Mouse (Mus musculus): ENCODE measurements around the gene 4930442H23Rik. TPM values are rescaled to one million over a fixed set of nuclear protein-coding genes. Genes with fewer than 3 reads are reported as not detected.

Gene 4930442H23Rik
- polyA plus RNA-seq, 1 experiment from 2014 or later, result not detected

DNA sequence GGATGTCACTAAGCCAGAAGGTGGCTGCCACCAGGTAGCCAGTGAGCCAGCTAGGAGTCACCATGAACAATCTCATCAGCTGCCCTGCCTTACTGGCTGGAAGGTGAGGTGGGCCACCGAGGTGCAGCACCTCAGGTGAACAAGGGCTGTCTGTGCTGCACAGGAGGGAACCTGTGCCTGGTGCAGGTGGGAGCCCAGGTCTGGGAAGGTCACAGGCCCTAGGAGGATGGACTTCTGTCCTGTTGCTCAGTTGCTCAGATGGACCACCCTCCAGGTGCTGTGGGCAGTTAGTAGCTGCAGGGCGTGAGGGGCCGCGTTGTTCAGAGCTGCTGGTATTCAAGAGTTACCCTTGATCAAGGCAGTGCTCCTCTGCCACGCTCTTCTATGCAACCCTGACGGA is 33.2 kb upstream of the 4930442H23Rik start:
- WGBS, result 89% methylated on average over 6 of the region's 6 CpGs

DNA sequence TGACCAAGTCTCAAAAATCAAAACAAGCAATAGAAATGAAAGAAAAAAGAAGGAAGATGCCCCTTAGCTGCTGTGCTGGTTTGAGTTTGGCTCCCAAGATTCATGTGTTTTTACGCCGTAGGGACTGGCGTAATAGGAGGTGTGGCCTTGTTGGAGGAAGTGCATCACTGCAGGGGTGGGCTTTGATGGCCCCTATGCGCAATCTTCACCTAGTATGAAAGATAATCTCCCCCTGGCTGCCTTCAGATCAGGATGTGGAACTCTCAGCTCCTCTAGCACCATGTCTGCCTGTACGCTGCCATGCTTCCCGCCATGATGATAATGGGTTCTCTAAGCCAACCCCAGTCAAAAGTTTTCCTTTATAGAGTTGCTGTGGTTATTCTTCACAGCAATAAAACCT is 32.6 kb upstream of the 4930442H23Rik start:
- no peak overlapping the region for H3K9ac ChIP-seq (replicated peaks)
- 83% methylated on average over 6 of the region's 6 CpGs for WGBS
- no peak for ATAC-seq (ENCODE audit: insufficient number of reproducible peaks, insufficient read depth, low FRiP score, low TSS enrichment, low read depth)
- no peak overlapping the region for H3K4me3 ChIP-seq (replicated peaks)
- H3K27me3 ChIP-seq, result peaks cover 13% of the 10 kb centered on the region
- H3K9me3 ChIP-seq, result no peaks in the 10 kb centered on the region; the same call in 1 of the 2 replicates
- no peak overlapping the region for H3K27ac ChIP-seq
- H3K4me1 ChIP-seq (replicated peaks), result no peaks in the 10 kb centered on the region
- H3K36me3 ChIP-seq, result no peaks in the 10 kb centered on the region
- no peak overlapping the region for H3K4me2 ChIP-seq

More for the DNA sequence above, 33.2 kb upstream of the 4930442H23Rik start:
- H3K4me2 ChIP-seq, result no peak overlapping the region
- H3K36me3 ChIP-seq, result no peaks in the 10 kb centered on the region
- no peak for ATAC-seq (ENCODE audit: insufficient number of reproducible peaks, insufficient read depth, low FRiP score, low TSS enrichment, low read depth)
- H3K27me3 ChIP-seq, result peaks cover 13% of the 10 kb centered on the region
- H3K27ac ChIP-seq, result no peak overlapping the region
- H3K4me1 ChIP-seq (replicated peaks), result no peaks in the 10 kb centered on the region
- no peaks in the 10 kb centered on the region; the same call in 1 of the 2 replicates for H3K9me3 ChIP-seq
- H3K4me3 ChIP-seq (replicated peaks), result no peak overlapping the region
- H3K9ac ChIP-seq (replicated peaks), result no peak overlapping the region

DNA sequence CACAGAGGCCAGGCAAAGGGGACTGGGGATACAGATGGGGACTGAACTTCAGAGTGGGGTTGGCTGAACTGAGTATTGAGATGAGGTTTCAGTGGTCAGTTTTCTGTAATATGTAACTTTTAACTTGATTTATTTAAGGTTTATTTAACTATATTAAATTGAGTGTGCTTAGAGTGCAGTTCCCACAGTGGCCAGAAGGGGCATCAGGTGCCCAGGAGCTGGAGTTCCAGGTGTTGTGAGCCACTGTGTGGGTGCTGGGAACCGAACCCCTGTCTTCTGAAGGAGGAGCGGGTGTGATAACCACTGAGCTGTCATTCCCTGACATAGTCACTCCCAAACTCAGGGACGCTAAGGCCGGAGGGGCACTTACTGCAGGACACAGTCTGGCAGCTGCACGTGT is 26.5 kb upstream of the 4930442H23Rik start:
- H3K4me1 ChIP-seq (replicated peaks), result no peaks in the 10 kb centered on the region
- ATAC-seq (ENCODE audit: insufficient number of reproducible peaks, insufficient read depth, low FRiP score, low TSS enrichment, low read depth), result no peak
- H3K4me2 ChIP-seq, result no peak overlapping the region
- no peak overlapping the region for H3K9ac ChIP-seq (replicated peaks)
- no peaks in the 10 kb centered on the region for H3K36me3 ChIP-seq
- H3K9me3 ChIP-seq, result peaks cover 5% of the 10 kb centered on the region
- H3K27me3 ChIP-seq, result 0 out of 2 replicates have a peak, but pooled peaks cover 2% of the 10 kb centered on the region
- H3K4me3 ChIP-seq (replicated peaks), result no peak overlapping the region
- 94% methylated on average over 5 of the region's 5 CpGs for WGBS
- no peak overlapping the region for H3K27ac ChIP-seq

DNA sequence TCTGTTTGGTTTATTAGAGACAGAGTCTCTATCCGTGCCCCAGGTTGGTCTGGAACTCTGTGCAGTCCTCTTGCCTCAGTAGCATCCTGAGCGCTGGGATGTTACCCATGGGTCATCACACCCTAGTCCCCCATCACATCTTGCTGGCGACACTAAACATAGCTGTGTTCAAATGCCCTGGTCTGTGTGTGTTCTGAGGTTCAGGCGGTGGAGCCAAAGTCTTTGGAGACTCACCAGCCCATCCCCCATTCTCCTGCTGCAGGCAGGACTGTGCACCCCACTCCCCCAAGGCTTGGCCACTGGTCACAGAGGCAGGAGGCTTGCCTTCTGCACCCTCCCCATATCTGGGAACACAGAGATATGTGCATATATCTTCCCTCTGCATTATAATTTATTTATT is 20.5 kb upstream of the 4930442H23Rik start:
- Histone ChIP-seq H3K9me3 (no peaks in the 10 kb centered on the region), H3K36me3 (no peaks in the 10 kb centered on the region), H3K4me3 (replicated peaks) (no peak overlapping the region), H3K27me3 (peaks cover 19% of the 10 kb centered on the region), H3K27ac (no peak overlapping the region), H3K4me1 (replicated peaks) (no peaks in the 10 kb centered on the region), H3K9ac (replicated peaks) (no peak overlapping the region), H3K4me2 (no peak overlapping the region)
- WGBS, result 70% methylated on average over 4 of the region's 4 CpGs
- ATAC-seq (ENCODE audit: insufficient number of reproducible peaks, insufficient read depth, low FRiP score, low TSS enrichment, low read depth), result no peak

DNA sequence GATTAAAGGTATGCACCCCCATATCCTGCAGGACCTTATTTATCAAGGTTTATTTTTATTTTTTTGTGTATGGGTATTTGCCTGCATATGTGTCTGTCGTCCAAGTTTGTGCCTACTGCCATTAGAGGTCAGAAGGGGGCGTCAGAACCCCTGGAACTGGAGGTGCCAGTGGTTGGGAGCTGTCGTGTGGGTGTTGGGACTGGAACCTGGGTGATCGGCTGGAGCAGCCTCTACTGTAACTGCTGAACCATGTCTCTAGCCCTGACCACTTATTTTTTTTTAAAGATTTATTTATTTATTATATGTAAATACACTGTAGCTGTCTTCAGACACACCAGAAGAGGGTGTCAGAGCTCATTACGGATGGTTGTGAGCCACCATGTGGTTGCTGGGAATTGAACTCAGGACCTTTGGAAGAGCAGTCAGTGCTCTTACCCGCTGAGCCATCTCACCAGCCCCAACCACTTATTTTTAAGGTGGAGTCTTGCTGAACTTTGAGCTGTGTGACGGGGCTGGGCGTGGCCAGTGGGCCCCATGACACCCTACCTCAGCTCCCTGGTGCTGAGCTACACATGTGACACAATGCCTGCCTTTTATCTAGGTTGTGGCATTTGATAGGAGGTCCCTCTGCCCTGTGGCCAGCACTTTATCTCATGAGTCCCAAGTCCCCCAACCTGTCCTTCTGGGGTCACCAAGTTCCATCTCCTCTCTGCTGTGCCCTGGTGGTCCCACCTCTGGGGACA is 19.5 kb upstream of the 4930442H23Rik start:
- H3K36me3 ChIP-seq, result no peaks in the 10 kb centered on the region
- peaks cover 25% of the 10 kb centered on the region for H3K27me3 ChIP-seq
- no peak overlapping the region for H3K4me3 ChIP-seq (replicated peaks)
- no peaks in the 10 kb centered on the region for H3K4me1 ChIP-seq (replicated peaks)
- no peak for ATAC-seq (ENCODE audit: insufficient number of reproducible peaks, insufficient read depth, low FRiP score, low TSS enrichment, low read depth)
- no peak overlapping the region for H3K4me2 ChIP-seq
- 64% methylated on average over 8 of the region's 8 CpGs for WGBS
- H3K9me3 ChIP-seq, result no peaks in the 10 kb centered on the region
- H3K9ac ChIP-seq (replicated peaks), result no peak overlapping the region
- no peak overlapping the region for H3K27ac ChIP-seq

DNA sequence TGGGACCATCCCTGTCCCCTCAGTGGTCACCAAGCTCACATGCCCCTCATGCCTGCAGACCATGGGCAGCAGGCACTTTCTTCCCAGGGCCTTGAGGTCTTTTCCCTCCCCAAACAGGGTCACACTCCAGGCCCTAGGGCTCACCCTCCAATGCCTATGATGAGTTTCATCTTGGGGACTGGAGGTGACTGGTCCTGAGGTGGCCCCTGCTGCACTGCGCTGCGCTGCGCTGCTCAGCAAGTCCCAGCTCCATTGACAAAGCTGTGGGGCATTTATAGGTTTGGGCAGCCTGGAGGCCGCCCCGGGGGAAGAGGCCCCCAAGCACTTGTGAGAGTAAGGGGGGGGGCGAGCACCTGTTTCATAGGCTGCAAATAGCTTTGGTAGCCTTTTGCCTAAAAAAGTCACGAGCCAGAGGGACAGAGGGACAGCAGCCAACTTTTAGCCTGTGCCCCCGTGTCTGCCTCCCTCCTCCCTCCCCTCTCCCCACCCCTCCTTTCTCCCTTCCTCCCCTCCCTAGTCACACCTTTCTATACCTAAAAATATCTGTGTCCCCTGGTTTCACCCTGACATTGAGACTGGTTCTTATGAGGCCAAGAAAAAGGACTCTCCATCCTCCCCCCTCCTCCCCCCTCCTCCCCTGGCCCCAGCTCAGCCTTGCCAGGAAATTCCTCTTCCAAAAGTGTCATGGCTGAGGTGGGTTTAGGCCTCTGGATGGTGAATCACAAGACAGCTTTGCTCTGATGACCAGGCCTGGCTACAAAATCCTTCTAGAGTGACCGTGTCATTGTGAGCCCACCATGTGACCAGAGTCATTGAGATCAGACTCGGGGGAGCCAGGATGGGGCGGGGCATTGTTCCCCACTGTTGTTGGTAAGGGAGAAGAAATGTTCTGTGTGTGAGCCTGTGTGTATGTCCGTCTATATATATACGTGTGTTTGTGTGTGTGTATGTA is 18.4 kb upstream of the 4930442H23Rik start, which contains the start of gene Nmrk2:
Nmrk2 (minus strand) TSS at position 245 of the 952 bp plus-strand sequence.
- H3K4me3 ChIP-seq (replicated peaks), result no peak within 1 kb of the TSS
- WGBS, result 56% methylated on average over 13 of the region's 13 CpGs
- no peak within 1 kb of the TSS for H3K27ac ChIP-seq
- H3K9ac ChIP-seq (replicated peaks), result no peak within 1 kb of the TSS
- ATAC-seq (ENCODE audit: insufficient number of reproducible peaks, insufficient read depth, low FRiP score, low TSS enrichment, low read depth), result no peak
- no peak within 1 kb of the TSS for H3K4me2 ChIP-seq
- H3K27me3 ChIP-seq, result peaks cover 30% of the 10 kb centered on the region
- no peaks in the 10 kb centered on the region for H3K4me1 ChIP-seq (replicated peaks)
- H3K36me3 ChIP-seq, result no peaks in the 10 kb centered on the region
- H3K9me3 ChIP-seq, result no peaks in the 10 kb centered on the region

DNA sequence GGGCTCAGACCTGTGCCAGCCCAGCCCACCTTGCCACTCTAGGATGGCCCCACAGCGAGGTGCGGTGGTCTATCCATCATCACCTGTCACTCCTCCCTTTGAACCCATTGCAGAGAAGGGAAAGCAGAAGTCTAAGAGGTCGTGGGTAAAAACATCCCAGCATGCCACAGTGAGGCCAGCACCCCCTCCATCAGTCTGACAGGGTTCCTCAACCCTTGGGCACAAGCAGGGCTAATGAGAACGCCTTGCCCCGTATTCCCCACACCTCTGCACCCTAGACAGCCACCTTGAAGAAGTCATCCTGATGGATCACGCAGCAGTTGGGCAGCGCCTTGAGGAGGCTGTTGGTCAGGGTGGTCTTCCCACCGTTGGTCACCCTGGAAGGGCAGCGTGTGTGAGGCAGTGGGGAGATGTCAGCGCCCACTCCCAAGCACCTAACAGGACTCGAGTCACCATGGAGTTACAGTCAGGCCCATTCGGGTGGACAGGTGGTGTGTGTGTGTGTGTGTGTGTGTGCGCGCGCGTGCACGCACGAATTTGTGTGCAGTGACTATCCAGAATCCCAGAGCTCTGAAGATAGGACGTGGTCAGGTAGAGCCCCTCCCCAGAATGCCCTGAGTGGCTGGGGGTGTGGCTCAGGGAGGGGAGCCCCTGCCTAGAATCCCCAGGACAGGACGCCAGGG is 17.1 kb upstream of the 4930442H23Rik start:
- peaks cover 44% of the 10 kb centered on the region for H3K27me3 ChIP-seq
- WGBS, result 73% methylated on average over 20 of the region's 20 CpGs
- no peaks in the 10 kb centered on the region for H3K4me1 ChIP-seq (replicated peaks)
- no peak overlapping the region for H3K4me2 ChIP-seq
- no peaks in the 10 kb centered on the region for H3K9me3 ChIP-seq
- ATAC-seq (ENCODE audit: insufficient number of reproducible peaks, insufficient read depth, low FRiP score, low TSS enrichment, low read depth), result no peak
- H3K36me3 ChIP-seq, result no peaks in the 10 kb centered on the region
- H3K27ac ChIP-seq, result no peak overlapping the region
- no peak overlapping the region for H3K4me3 ChIP-seq (replicated peaks)
- 0 out of 2 replicates have a peak overlapping the region, but pooled peaks have one; percentile 23 for H3K9ac ChIP-seq (replicated peaks)

DNA sequence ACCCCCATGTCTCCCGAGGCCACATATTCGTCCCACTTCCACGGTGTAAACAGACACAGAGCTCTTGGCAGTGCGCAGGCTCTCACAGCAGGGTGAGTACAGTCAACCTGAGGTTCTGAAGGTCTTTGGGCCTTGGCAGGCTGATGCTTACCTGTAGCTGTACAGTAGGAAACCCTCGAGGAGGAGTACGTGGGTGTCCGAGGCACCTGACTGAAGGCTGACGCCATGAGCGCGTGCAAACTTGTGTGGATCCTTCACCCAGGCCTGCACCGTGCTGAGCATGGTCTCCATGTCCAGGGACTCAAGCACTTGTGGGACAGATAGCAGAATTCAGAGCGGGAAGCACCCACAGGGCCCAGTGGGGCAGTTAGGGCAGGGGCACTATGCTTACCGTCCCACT is 16.5 kb upstream of the 4930442H23Rik start:
- H3K9ac ChIP-seq (replicated peaks), result peak overlapping the region; percentile 23; the same call in 1 of the 2 replicates
- H3K4me3 ChIP-seq (replicated peaks), result no peak overlapping the region
- no peaks in the 10 kb centered on the region for H3K36me3 ChIP-seq
- WGBS, result 86% methylated on average over 13 of the region's 13 CpGs
- no peaks in the 10 kb centered on the region for H3K4me1 ChIP-seq (replicated peaks)
- ATAC-seq (ENCODE audit: insufficient number of reproducible peaks, insufficient read depth, low FRiP score, low TSS enrichment, low read depth), result no peak
- peaks cover 47% of the 10 kb centered on the region for H3K27me3 ChIP-seq
- no peaks in the 10 kb centered on the region for H3K9me3 ChIP-seq
- H3K27ac ChIP-seq, result no peak overlapping the region
- H3K4me2 ChIP-seq, result no peak overlapping the region

DNA sequence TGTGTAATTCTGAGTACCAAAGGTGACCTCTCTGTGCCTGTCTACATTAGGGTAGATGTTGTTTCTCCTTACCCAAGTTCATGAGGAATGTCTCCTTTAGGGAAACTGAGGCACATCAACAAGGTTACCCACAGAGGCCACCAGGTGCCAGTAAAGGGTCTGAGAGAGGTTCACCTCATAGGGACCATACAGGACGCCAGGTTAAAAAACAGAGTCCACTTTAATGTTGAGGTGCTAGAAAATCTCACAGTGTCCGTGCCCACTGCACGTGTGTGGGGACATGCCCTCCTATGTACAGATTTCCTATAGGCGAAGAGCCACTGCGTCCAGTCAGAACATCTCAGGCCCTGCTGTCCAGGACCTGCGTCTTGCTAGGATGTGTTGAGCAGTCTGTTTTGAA is 15.3 kb upstream of the 4930442H23Rik start:
- Histone ChIP-seq H3K4me2 (no peak overlapping the region), H3K27me3 (peaks cover 55% of the 10 kb centered on the region), H3K27ac (no peak overlapping the region), H3K9me3 (no peaks in the 10 kb centered on the region), H3K9ac (replicated peaks) (no peak overlapping the region), H3K36me3 (no peaks in the 10 kb centered on the region), H3K4me1 (replicated peaks) (peaks cover 8% of the 10 kb centered on the region), H3K4me3 (replicated peaks) (no peak overlapping the region)
- no peak for ATAC-seq (ENCODE audit: insufficient number of reproducible peaks, insufficient read depth, low FRiP score, low TSS enrichment, low read depth)
- 87% methylated on average over 6 of the region's 6 CpGs for WGBS

DNA sequence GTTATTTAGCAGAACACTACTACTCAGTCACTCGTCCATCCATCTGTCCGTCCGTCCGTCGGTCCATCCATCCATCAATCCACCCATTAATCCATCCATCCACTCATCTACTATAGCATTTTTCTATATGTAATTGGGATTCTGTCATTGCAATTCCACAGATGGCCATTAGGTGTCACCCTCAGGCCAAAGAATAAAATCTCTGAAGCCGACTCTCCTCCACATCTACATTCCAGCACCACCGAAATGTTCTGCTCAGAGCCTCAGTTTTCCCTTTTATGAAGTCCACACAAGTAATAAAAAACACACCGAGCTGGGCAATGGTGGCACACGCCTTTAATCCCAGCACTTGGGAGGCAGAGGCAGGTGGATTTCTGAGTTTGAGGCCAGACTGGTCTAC is 14.6 kb upstream of the 4930442H23Rik start:
- Histone ChIP-seq H3K27me3 (peaks cover 62% of the 10 kb centered on the region), H3K4me2 (no peak overlapping the region), H3K4me1 (replicated peaks) (peaks cover 12% of the 10 kb centered on the region), H3K36me3 (no peaks in the 10 kb centered on the region), H3K9me3 (no peaks in the 10 kb centered on the region), H3K9ac (replicated peaks) (no peak overlapping the region), H3K27ac (no peak overlapping the region), H3K4me3 (replicated peaks) (no peak overlapping the region)
- WGBS, result 3% methylated on average over 9 of the region's 9 CpGs
- ATAC-seq (ENCODE audit: insufficient number of reproducible peaks, insufficient read depth, low FRiP score, low TSS enrichment, low read depth), result no peak

DNA sequence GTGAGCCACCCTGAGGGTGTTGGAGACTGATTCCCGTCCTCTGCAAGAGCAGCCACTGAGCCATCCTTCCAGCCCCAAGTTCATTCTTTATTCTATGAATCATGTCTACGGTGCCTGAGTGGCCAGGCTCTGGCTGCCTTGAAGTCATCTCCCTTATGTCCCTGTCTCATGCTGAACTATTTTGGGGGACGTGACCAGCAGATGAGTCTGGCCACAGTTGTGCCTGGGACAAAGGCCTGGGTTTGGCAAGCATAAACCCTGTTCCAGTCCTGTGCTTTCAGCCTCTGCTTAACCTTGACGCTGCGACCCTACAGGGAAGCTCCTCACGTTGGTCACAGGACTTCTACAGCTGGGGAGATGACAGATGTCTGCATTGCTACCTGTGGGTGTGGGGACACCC is 13.7 kb upstream of the 4930442H23Rik start:
- Histone ChIP-seq H3K4me3 (replicated peaks) (no peak overlapping the region), H3K9me3 (no peaks in the 10 kb centered on the region), H3K27ac (no peak overlapping the region), H3K9ac (replicated peaks) (0 out of 2 replicates have a peak overlapping the region, but pooled peaks have one; percentile 24), H3K4me1 (replicated peaks) (peaks cover 20% of the 10 kb centered on the region), H3K4me2 (no peak overlapping the region), H3K27me3 (peaks cover 65% of the 10 kb centered on the region), H3K36me3 (no peaks in the 10 kb centered on the region)
- ATAC-seq (ENCODE audit: insufficient number of reproducible peaks, insufficient read depth, low FRiP score, low TSS enrichment, low read depth), result no peak
- WGBS, result 42% methylated on average over 6 of the region's 6 CpGs
